Mouse (Mus musculus): ENCODE data around the gene Gm10188. TPM values are rescaled to one million over a fixed set of nuclear protein-coding genes. Genes with fewer than 3 reads are reported as not detected.

Gm10188 gene
- polyA plus RNA-seq, 1 experiment from 2014 or later: not detected

DNA sequence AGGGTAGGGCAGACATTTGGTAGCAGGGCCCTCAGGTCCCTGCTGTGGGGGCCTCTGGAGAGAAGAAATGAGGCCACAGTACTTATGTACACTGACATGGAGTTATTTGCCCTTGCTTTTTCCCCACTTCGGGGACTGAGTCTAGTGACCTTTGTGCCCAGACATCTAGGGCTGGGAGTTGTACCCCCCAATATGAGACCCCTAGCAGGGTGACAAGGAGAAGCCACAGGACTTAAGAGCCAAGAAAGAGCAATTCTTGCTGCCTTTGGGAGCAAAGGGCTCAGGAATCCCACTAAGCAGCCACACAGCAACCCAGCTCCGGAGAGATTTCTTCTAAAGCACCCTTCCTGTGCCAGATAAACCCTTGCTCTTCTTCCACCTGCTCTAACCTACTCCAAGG, 27.6 kb downstream of the Gm10188 start:
- WGBS (ENCODE audit: insufficient replicate concordance): 48% methylated on average over 2 of the region's 2 CpGs
- no peaks in the 10 kb centered on the region for H3K36me3 ChIP-seq (replicated peaks)
- H3K27ac ChIP-seq (replicated peaks): no peak overlapping the region
- H3K4me3 ChIP-seq (replicated peaks): no peak overlapping the region
- H3K4me1 ChIP-seq (replicated peaks): no peaks in the 10 kb centered on the region
- peaks cover 84% of the 10 kb centered on the region for H3K27me3 ChIP-seq
- H3K4me2 ChIP-seq: no peak overlapping the region
- ATAC-seq (ENCODE audit: insufficient read depth): no peak
- H3K9ac ChIP-seq: no peak overlapping the region
- H3K9me3 ChIP-seq (replicated peaks): no peaks in the 10 kb centered on the region

DNA sequence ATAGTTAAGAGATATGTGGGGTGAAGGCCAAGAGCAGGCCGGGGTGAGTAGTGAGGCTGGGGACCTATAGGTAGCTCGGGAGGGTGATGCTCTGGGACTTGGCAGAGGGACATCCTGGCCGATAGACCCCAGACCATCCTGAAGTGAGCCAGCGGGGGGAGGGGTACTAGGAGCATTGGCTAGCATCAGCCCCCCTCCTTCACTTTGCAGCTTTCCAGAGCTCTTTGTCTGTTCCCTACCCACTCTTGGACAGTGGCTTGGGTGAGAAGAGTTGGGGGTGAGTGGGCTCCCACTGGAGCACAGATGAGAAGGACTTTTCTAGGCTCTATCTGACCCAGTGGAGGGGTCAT, 28.1 kb downstream of the Gm10188 start:
- peaks cover 87% of the 10 kb centered on the region for H3K27me3 ChIP-seq
- ATAC-seq (ENCODE audit: insufficient read depth): no peak
- H3K4me3 ChIP-seq (replicated peaks): no peak overlapping the region
- H3K9me3 ChIP-seq (replicated peaks): no peaks in the 10 kb centered on the region
- no peaks in the 10 kb centered on the region for H3K36me3 ChIP-seq (replicated peaks)
- H3K27ac ChIP-seq (replicated peaks): no peak overlapping the region
- H3K4me1 ChIP-seq (replicated peaks): no peaks in the 10 kb centered on the region
- H3K9ac ChIP-seq: no peak overlapping the region
- no peak overlapping the region for H3K4me2 ChIP-seq
- WGBS (ENCODE audit: insufficient replicate concordance): 40% methylated on average over 4 of the region's 4 CpGs

DNA sequence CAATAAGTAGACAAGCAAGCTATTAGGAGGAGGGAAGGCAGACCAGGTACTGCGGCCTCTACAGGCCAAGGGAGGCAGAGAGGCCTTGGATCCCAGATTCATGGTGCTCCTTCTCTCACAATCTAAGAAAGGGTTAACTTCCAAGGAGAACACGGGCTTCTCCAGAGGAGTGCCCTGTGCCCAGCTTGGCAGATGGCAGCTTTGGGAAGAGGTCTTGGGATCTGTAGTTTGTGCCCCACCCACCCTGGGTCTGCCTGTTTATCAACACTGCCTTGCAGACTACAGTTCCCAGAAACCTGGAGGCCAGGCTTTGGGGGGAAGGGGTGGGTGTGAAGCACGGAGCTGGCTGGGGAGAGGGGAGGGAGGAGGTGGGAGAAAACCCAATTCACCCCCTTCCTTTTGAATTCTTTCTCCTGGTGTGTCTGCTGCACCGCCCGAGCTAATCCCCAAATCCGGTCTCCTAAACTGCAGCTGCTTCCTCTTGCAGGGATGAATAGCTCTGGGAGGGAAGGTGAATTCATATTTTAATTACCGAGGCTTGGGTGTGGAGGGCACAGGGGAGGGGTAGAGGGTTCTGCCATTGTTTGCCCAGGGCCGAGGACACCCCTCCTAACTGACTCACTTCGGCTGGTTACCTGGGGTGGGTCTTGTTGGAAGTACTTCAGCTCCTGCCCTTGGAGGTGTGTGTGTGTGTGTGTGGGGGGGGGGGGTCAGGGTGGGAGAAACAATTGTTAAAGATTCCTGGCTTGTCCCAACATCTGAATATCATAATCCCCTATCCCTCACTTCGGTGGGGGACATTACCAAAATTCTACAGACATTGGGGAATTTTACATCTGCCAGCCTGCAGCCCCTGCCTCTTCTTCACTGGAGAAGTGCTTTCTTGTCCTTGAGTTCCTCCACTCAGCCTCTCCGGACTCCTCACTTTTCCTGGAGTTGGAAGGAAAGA, 28.7 kb downstream of the Gm10188 start:
- no peak for ATAC-seq (ENCODE audit: insufficient read depth)
- WGBS (ENCODE audit: insufficient replicate concordance): 26% methylated on average over 11 of the region's 11 CpGs
- Histone ChIP-seq H3K27me3 (peaks cover 87% of the 10 kb centered on the region), H3K4me3 (replicated peaks) (no peak overlapping the region), H3K4me2 (no peak overlapping the region), H3K4me1 (replicated peaks) (no peaks in the 10 kb centered on the region), H3K9ac (no peak overlapping the region), H3K27ac (replicated peaks) (no peak overlapping the region), H3K36me3 (replicated peaks) (no peaks in the 10 kb centered on the region), H3K9me3 (replicated peaks) (no peaks in the 10 kb centered on the region)

DNA sequence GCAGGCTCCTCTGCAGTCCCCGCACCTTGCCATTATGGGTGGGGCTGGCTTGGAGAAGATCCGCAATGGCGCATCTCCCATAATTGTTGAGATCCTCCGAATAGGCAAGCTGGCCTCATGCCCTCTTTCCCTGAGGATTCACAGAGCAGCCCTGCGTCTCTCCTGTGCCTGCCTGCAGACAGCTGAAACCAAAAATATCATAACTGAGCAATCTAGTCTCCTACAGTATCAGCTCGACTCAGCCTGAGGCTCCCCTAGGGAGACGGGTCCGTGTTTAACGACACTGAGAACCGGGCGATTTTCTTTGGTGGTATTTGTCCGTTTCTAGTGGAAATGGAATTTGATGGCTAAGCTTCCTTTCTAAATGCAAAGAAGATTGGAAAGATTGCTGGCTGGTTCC, 29.6 kb downstream of the Gm10188 start:
- WGBS (ENCODE audit: insufficient replicate concordance): 12% methylated on average over 12 of the region's 12 CpGs
- no peak for ATAC-seq (ENCODE audit: insufficient read depth)
- H3K4me2 ChIP-seq: no peak overlapping the region
- H3K36me3 ChIP-seq (replicated peaks): no peaks in the 10 kb centered on the region
- peaks cover 89% of the 10 kb centered on the region for H3K27me3 ChIP-seq
- H3K27ac ChIP-seq (replicated peaks): no peak overlapping the region
- H3K4me1 ChIP-seq (replicated peaks): no peaks in the 10 kb centered on the region
- no peak overlapping the region for H3K4me3 ChIP-seq (replicated peaks)
- no peaks in the 10 kb centered on the region for H3K9me3 ChIP-seq (replicated peaks)
- H3K9ac ChIP-seq: no peak overlapping the region

DNA sequence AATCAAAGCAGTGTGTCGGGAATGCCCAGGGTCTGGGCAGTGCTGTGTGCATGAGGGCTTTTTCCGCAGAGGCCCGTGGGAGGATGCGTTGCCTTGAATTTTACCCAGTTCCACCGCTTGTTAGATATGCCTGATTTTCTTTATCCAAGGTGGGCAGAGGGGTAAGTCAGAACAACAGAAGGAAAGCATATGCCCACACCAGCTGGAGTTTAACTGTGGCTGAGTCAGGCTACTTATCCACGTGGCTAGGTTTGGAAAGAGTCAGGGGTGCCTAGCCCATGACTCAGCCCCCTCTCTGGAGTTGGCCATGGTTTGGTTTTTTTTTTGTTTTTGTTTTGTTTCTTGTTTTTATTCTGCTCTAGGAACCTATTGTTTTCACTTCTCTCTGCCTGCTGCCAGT, 30.3 kb downstream of the Gm10188 start:
- ATAC-seq (ENCODE audit: insufficient read depth): no peak
- WGBS (ENCODE audit: insufficient replicate concordance): 55% methylated on average over 6 of the region's 6 CpGs
- peaks cover 91% of the 10 kb centered on the region for H3K27me3 ChIP-seq

DNA sequence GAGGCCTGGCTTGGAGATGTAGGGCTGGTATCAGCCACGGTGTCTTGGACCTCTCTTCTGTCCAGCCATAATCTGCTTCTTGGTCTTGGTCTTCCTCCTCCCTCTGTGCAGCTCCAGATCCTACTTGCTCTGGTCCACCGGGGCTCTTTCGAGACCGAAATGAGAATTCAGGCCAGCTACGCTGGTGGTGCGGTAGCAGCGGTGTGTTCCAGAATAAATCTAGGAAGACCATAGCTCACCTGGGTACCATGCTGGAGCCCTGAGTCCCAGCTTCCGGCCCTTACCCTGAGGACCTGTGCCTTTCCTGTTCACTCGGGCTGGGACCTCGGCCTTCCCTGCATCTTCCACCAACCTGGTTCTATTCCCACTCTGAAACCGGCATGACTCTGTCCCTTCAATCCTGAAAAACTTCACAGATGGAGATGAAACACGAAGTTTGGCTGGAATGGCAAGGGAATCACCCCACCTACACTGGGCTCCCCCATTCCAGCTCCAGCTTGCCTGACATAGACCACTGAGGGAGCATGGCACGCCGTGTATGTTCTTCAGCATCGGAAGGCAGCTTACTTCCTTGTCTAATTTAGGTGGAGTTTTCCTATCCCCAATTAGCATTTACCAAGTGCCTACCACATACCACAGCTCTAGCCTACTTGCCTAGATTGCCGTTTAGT, 31.0 kb downstream of the Gm10188 start:
- H3K4me1 ChIP-seq (replicated peaks): no peaks in the 10 kb centered on the region
- H3K4me3 ChIP-seq (replicated peaks): no peak overlapping the region
- H3K36me3 ChIP-seq (replicated peaks): no peaks in the 10 kb centered on the region
- H3K4me2 ChIP-seq: no peak overlapping the region
- no peak overlapping the region for H3K27ac ChIP-seq (replicated peaks)
- no peaks in the 10 kb centered on the region for H3K9me3 ChIP-seq (replicated peaks)
- WGBS (ENCODE audit: insufficient replicate concordance): 66% methylated on average over 16 of the region's 16 CpGs
- ATAC-seq (ENCODE audit: insufficient read depth): no peak
- peaks cover 93% of the 10 kb centered on the region for H3K27me3 ChIP-seq
- H3K9ac ChIP-seq: no peak overlapping the region

More for the DNA sequence above, 30.3 kb downstream of the Gm10188 start:
- Histone ChIP-seq H3K27ac (replicated peaks) (no peak overlapping the region), H3K9me3 (replicated peaks) (no peaks in the 10 kb centered on the region), H3K4me3 (replicated peaks) (no peak overlapping the region), H3K4me1 (replicated peaks) (no peaks in the 10 kb centered on the region), H3K36me3 (replicated peaks) (no peaks in the 10 kb centered on the region), H3K9ac (no peak overlapping the region), H3K4me2 (no peak overlapping the region)

DNA sequence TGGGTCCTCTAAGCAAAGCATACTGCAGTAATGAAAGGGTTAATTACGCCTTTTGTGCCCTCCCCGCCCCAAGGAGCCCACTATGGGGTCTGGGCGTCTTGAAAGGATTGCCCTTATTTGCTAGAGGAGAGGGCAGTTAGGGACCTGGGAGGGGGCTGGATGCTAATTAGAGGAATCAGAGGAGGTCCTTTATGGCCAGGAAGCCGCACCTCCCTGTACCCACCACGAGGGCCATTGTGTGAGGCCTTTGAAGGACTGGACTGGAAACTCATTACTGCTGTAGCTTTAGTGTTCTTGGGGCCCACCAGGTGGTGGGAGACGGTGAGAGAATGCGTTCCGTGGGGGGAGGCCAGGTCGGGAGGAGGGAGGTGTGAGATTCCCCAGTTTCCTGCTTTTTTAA, 31.9 kb downstream of the Gm10188 start:
- peaks cover 94% of the 10 kb centered on the region for H3K27me3 ChIP-seq
- ATAC-seq (ENCODE audit: insufficient read depth): no peak
- no peak overlapping the region for H3K4me2 ChIP-seq
- no peaks in the 10 kb centered on the region for H3K36me3 ChIP-seq (replicated peaks)
- no peak overlapping the region for H3K27ac ChIP-seq (replicated peaks)
- H3K4me1 ChIP-seq (replicated peaks): no peaks in the 10 kb centered on the region
- 16% methylated on average over 9 of the region's 9 CpGs for WGBS (ENCODE audit: insufficient replicate concordance)
- no peak overlapping the region for H3K9ac ChIP-seq
- H3K9me3 ChIP-seq (replicated peaks): no peaks in the 10 kb centered on the region
- no peak overlapping the region for H3K4me3 ChIP-seq (replicated peaks)

DNA sequence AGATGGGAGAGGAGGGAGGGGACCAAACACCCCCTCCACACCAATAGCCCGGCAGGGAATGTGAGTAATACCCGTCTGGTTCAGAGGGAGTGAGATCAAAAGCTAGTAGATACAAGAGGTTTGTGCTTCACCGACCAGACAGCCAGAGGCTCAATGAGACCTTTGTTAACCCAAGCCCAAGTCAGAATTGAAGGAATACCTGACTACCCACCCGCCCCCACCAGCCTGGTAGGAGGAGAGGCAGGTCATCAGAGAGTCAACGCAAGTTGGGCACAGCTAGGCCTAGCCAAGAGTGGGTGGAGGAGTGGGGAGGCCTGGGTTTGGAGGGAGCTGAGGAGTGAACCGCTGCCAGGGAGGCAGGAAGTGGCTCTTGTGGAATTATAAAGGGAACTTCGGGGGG, 33.2 kb downstream of the Gm10188 start:
- WGBS (ENCODE audit: insufficient replicate concordance): 40% methylated on average over 7 of the region's 7 CpGs
- Histone ChIP-seq H3K4me1 (replicated peaks) (no peaks in the 10 kb centered on the region; the same call in 1 of the 2 replicates), H3K9ac (no peak overlapping the region), H3K4me3 (replicated peaks) (no peak overlapping the region), H3K36me3 (replicated peaks) (no peaks in the 10 kb centered on the region), H3K9me3 (replicated peaks) (no peaks in the 10 kb centered on the region), H3K4me2 (no peak overlapping the region), H3K27ac (replicated peaks) (no peak overlapping the region), H3K27me3 (peaks cover 96% of the 10 kb centered on the region)
- no peak for ATAC-seq (ENCODE audit: insufficient read depth)

DNA sequence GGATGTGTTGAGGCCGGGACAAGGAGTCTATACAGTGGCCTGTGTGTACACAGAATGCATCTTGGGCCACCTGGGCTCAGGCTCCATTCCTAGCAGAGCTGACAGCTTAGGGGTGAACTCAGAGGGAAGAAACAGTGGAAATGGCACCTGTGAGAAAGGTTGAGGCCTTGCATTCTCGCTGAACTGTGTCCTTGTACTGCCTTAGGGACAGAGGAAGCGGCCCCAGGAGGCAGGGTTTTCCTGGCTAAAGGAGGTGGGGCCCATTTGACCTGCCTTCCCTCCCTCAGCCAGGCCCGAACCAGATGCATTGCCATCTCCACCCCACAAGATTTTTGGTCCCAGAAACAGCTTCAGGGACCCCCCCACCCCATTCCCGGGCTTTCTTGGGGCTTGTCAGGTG, 33.9 kb downstream of the Gm10188 start:
- no peak overlapping the region for H3K27ac ChIP-seq (replicated peaks)
- no peak for ATAC-seq (ENCODE audit: insufficient read depth)
- peaks cover 3% of the 10 kb centered on the region for H3K4me1 ChIP-seq (replicated peaks)
- H3K4me2 ChIP-seq: no peak overlapping the region
- H3K9me3 ChIP-seq (replicated peaks): no peaks in the 10 kb centered on the region
- no peak overlapping the region for H3K4me3 ChIP-seq (replicated peaks)
- H3K9ac ChIP-seq: no peak overlapping the region
- H3K27me3 ChIP-seq: peaks cover 96% of the 10 kb centered on the region
- 39% methylated on average over 5 of the region's 5 CpGs for WGBS (ENCODE audit: insufficient replicate concordance)
- no peaks in the 10 kb centered on the region for H3K36me3 ChIP-seq (replicated peaks)

DNA sequence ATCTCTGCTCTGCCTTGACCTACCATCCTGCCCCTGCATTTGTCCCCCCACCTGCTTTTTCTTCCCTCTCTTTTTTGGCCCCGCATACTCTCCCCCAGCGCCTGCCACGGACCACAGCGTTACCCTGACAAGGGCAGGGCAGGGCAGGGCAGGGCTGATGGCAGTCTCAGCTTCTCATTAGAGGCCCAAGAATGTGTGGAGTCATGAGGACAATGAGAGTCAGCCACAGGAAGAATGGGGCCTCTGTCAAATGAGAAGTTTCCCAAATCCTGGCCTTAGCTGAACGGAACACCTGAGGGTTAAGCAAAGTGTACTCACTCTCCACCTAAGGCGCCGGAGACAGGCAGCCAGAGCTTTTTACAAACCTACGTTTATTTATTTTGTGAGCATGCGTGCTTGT, 34.5 kb downstream of the Gm10188 start:
- 55% methylated on average over 9 of the region's 9 CpGs for WGBS (ENCODE audit: insufficient replicate concordance)
- no peak for ATAC-seq (ENCODE audit: insufficient read depth)

DNA sequence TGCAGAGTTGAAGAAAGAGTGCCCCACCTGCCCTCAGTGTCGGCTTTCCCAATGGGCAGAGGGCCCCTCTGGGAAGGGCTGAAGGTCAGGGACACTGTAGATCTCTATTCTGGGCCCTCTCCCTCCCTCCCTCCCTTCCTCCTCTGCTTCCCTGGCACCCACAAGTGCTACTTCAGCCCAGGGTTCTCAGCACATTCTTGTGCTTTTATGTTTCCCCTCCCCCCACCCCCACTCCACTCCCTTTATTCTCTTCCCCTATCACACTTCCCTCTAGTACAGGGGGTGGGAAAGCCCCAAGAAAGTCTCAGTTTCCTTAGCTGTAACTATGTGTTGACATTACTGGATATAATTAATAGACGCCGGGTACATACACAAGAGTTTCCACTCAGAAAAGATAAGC, 34.9 kb downstream of the Gm10188 start:
- H3K36me3 ChIP-seq (replicated peaks): no peaks in the 10 kb centered on the region
- no peak overlapping the region for H3K4me2 ChIP-seq
- no peak overlapping the region for H3K4me3 ChIP-seq (replicated peaks)
- H3K4me1 ChIP-seq (replicated peaks): peaks cover 9% of the 10 kb centered on the region
- no peaks in the 10 kb centered on the region for H3K9me3 ChIP-seq (replicated peaks)
- no peak for ATAC-seq (ENCODE audit: insufficient read depth)
- peaks cover 96% of the 10 kb centered on the region for H3K27me3 ChIP-seq
- H3K27ac ChIP-seq (replicated peaks): no peak overlapping the region
- 40% methylated on average over 3 of the region's 3 CpGs for WGBS (ENCODE audit: insufficient replicate concordance)
- no peak overlapping the region for H3K9ac ChIP-seq

More for the DNA sequence above, 34.5 kb downstream of the Gm10188 start:
- Histone ChIP-seq H3K9me3 (replicated peaks) (no peaks in the 10 kb centered on the region), H3K9ac (no peak overlapping the region), H3K36me3 (replicated peaks) (no peaks in the 10 kb centered on the region), H3K4me3 (replicated peaks) (no peak overlapping the region), H3K4me2 (no peak overlapping the region), H3K27ac (replicated peaks) (no peak overlapping the region), H3K4me1 (replicated peaks) (peaks cover 9% of the 10 kb centered on the region), H3K27me3 (peaks cover 96% of the 10 kb centered on the region)
